Mouse (Mus musculus) neural tube, embryonic 10.5 days (tissue): Measurements from ENCODE around the gene Cd34.

Experiments
- DNase-seq: peaks from one replicate; pipeline ENCODE4 v3.0.0-alpha.2; 2017; ENCODE audit warnings: low spot score; ENCODE audit errors: extremely low spot score

Cd34 gene

DNA sequence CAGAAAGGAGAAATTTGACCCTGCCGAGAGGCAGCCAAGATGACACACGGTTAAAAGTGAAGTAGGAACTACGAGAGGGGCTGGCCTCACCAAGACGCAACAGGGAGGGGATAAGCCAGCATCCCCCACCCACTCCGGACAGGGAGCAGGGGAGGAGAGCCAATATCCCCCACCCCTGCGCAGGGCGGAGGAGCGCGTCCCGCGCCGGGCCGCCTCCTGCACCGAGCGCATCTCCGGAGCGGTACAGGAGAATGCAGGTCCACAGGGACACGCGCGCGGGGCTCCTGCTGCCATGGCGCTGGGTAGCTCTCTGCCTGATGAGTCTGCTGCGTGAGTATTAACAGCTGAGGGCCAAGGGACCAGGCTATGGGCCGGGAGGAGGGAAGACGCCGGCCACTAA lies at the start of gene Cd34:
Gene Cd34, plus strand, starts transcription at position 105 of the 400 bp plus-strand sequence.
- DNase-seq, result peak; percentile 44

DNA sequence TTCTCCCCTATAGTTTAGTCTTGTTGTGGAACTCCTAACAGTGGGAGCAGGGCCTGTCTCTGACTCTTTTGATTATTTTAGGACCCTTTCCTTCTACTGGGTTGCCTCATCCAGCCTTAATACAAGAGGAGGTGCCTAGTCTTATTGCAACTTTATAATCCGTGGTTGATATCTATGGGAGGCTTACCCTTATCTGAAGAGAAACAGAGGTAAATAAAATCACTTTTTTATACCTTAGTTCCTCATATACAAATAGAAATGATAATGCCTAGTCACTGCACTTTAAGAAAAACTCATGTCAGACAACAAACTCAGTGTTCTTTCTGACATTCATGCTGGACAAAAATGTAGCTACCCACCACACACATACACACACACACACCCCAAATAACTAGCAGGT lies 44.1 kb upstream of the Cd34 start:
- no peak for DNase-seq

DNA sequence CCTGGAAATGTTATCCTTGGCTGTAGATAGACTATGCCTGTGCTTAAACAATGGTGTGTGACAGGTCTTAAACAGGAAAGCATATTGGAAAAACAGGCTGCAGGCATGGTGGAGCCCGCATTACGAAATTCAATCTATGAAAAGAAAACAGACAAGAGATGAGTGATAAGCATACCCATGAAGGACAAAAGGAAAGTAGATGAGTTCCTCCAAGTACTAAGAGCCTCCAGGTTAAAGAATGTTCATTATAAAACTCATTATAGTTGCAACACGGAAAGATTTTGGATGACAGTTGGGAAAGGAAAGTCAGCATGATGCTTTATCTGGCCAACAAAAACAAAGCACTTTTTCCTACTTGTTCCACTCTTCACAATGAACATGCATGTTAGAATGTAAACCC lies 43.3 kb upstream of the Cd34 start:
- DNase-seq, result no peak

DNA sequence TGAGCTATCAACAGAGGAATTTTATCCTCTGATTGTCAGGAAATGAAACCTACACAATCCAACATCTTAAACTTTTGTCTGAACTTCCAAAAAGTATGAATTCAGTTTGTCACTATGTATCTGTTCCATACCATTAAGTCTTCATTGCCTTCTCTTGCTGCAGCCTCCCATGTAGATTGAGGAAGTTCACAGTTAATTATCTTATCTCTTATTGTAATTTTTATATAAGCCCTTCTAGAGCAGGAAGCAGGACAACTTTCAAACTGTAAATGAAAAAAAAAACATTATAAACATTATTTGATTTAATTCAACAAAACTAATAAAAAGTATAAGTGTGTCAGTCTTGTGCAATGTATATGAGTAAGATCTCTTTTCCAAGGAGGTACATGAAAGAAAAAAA lies 37.5 kb upstream of the Cd34 start:
- DNase-seq, result no peak

DNA sequence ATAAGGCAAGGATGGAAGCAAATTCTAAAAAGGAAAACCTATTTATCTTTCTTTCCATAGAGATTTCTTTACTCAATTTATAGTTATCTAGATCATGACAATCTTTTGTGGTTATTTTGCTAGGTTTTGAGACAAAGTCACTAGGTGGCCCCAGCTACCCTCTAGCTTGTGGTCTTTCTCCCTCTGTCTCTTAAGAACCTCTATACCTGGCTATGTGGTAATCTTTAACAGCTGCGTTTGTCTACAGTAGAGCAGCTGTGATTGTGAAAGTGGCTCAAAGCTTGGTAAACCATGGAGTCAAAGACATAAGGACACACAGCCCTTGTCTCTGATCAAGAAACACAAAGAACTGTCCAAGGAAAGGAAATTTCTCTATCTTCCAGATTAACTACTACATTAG lies 36.8 kb upstream of the Cd34 start:
- DNase-seq, result no peak

DNA sequence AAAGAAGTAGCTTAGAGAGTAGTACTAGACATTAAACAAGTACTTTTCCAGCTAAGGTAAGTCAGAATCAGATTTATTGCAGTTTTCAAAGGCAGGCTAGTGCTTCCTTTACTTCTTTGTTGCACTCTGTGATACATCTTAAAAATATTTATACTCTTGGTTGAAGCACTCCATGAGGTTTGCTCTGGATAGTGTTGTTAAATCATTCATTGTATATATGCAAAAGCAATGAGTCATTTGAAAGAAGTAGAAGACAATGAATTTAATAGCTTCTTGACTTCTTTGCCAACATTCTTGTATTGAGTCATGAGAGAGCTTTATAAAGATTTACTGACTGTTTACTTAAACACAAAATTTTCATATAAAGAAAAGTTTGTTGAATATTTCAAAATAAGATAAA lies 29.7 kb upstream of the Cd34 start:
- DNase-seq, result no peak

DNA sequence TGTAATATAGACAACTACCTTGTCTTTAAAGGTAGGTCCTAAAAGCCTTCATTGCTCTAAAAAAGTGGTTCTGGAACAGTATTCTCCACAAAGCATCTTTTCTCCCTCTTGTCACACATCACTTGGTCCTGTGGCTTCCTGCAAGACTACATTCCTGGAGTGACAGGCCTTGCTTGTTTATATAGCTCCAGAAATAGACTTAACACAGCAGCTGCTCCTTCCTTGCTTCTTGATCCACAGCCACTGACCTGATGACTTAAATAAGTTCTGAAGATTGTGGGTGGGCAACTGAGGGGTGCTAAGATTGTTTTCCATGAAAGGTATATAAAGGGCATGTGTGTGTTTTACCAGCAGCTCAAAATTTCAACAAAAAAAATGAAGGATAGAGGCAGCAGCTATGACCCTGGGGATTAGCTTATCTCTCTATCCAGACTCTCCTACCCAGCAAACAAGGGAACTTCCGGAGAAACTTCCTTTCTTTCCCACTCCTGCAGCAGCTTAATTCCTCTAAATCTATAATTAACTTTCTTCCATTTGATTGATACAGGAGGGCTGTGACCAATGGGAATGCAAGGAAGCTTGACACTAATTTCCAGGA lies 12.8 kb upstream of the Cd34 start:
- DNase-seq, result no peak

DNA sequence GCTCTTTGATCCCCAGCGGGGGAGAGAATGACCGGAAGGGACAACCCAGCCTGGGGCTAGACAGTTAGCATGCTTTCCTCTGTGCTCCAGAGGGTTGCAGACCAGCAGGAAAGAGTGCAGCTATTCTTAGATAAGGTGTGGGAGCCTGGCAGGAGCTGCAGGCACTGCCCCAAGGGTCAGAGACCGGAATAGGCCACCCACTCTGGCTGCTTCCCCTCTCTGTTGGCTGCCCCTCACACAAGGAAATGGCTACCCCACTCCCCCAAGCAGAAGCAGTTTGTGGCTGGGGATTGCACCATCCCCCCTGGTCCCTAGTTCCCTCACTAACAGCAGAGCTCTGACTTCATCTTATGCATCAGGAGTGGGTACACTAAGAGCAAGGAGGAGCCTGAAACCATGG lies 10.7 kb upstream of the Cd34 start:
- DNase-seq, result no peak

DNA sequence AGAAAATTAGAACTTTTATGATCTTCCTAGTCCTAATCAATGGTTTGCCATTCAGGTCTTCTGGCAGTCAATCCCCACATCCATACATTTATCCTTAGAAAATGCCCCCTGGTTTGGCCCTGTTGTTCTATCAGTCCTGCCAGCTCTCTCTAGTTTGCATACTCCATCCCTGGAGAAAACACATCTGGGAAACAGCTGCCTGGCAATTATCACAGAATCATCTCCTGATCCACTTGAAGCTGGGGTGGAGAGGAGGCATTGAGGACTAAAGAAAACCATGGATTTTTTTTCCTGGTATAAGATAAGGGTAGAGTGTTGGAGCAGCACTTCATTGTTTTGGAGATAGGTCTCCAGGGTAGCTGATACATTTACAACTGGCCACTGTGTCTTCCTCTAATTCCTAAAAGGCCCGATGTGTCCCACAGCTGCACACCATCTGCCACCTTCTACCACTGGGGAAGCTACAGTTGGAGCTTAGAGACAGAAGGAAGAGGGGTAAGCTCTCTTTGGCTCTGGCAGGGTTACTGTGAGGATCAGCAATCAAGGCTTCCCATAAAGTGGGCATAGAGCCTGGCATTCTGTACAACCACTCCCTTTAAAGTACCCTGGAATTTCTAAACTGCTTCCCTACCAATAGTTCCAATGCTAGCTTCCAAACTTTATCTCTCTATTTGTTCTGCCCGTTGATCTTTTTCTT lies 9.2 kb upstream of the Cd34 start:
- no peak for DNase-seq

DNA sequence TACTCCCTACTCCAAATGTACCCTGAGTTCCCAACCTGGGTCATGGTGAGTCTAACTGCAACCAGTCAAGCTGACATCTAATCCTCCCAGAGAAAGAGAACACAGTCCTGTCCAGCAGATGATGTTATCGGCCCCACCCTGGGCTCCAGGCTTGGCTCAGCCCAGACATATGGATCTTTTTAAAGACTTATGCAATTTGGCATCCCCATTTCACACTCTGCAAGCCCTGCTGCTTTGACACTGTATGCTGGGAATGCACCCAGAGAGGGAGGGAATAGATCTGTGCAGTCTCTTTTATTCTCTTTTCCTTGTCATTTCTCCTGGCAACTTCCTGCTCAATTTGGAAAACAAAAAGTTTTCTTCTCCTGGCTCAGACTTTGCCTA lies 8.7 kb upstream of the Cd34 start:
- DNase-seq, result no peak

DNA sequence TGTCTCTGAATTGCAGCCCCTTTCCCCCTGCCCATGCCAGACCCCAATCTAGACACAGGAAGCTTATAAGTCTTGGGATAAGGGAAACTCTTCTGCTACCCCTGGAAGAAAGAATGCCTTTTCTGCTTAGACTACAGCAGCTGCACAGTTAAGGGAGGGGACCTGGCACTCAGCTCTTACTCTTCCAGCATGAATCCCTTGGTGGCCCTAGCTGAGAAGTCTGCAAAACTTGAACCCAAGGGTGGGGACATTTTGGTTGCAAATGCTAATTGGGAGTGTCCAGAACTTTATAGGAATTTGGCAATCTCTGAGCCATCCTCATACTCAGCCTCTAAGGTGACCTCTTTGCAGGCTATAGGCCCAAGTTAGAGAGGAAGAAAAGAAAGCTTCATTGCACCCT lies 7.9 kb upstream of the Cd34 start:
- DNase-seq, result no peak

DNA sequence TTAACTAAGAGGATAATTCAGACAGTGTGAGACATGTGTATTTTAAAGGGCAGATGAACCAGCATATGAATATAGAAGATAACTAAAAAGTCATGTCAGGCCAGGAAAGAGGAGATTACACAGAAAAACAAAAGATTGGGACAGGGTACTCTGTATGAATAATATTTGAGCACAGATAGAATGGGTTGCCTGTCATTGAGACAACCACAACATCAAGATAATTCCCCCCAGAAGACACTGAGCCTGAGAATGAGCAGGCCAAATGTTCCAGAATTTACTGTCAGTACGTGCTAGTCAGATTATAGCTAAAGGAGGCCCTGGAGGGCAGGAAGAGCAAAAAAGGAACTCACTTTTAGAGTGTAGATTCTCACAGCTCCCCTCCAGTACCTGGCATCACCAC lies 3.3 kb upstream of the Cd34 start:
- DNase-seq, result no peak

DNA sequence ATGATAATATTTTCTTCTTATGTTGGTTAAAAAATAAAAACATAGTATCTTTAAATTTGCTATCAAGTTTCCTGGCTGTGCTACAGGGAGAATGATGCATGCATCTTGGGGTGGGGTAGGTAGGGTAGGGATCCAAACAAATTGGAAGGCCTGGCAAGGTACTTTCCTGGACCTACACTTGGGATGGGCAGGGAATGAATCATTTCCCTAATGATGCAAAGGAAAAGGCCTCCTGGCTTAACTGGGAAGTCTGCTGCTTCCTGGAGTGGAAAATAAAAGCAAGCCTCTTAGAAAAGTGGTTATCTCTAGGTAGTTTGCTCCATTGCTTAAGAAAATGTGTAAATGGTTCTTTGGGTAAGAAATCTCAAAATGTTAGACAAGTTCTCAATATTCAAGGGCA lies 2.9 kb downstream of the Cd34 start:
- DNase-seq, result no peak

DNA sequence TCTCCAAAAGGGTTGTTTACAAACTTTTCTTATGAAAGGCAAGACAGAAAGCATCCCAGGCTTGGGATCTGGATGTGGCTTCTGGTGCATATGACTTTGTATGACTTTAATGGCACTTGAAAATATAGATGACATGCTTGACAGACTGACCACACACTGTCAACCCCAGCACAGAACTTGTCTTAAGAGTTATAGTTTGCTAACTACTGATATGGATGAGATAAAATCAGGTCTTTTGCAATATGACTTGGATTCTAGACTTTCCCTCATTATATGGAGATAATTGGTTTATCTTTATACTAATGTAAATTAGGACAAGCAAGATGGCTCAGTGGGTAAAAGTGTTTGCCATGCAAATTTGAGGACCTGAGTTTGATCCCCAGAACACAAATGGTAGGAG lies 4.3 kb downstream of the Cd34 start:
- no peak for DNase-seq

DNA sequence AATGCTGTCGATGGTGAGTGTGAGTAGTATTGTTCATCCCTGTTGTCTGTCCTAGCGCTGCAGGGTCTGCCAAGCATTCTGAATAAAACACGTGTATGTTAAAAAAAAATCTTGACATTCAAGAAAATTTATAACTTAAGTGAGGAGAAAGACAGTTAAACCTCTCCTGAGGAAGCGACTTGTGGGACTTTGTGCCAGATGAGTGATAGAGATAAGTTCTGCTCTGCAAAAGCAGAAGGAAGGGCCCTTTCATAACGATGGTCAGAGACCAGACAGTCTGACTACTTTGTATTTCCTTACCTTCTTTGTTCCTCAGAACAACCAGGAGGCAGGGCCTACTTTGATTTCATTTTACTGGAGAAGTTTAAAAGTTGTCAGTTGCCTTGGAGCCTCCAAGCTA lies 4.9 kb downstream of the Cd34 start:
- DNase-seq, result no peak

DNA sequence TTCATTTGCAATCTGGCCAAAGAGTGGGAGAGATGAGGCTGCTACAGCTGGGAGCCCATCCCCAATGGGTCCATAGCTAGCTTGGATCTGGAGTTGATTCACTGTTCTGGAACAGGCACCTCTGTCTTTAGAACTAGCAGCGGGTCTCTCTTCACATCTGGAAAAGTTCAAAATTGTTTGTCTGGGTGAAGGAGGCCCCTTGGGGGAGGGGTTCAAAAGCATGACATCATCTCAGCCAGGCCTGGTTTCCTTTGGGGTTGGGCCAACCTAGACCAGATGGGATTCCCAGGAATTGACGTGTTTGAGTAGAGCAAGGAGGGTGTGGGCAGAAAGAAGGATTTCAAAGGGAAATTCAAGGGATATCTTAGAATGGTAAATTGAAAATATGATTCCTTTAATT lies 6.8 kb downstream of the Cd34 start:
- no peak for DNase-seq

DNA sequence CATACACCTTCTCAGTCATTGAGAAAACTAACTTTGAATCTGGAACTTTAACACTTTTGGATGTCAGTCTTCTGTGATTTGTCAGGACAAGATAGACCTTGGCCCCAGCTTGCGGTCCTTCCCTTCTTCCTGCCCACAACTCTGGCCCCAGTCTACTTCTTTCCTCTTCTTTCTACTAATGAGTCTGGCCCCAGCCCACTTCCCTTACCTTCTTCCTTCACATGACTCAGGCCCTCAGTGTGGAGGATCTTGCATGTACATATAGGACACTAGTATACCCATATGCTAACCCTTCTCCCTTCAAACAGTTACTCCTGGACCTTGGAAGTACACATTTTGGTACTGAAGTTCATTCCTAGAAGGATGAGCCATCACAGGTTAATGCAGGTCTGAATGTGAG lies 7.8 kb downstream of the Cd34 start:
- no peak for DNase-seq

DNA sequence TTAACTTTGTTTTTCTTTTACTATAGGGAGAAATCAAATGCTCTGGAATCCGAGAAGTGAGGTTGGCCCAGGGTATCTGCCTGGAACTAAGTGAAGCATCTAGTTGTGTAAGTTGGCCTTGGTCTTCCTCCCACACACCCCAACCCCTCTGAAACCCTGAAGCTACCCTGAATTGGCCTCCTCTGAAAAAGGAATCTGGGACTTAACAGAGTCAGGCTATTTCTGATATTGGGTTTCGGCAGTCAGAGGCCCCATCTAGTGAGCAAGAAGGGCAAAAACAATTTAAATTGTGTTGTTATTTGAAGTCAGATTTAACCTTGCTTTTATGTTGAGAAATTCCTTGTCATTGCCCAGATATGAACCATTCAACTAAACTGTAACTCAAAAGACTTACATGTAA lies 12.3 kb downstream of the Cd34 start:
- DNase-seq, result no peak

DNA sequence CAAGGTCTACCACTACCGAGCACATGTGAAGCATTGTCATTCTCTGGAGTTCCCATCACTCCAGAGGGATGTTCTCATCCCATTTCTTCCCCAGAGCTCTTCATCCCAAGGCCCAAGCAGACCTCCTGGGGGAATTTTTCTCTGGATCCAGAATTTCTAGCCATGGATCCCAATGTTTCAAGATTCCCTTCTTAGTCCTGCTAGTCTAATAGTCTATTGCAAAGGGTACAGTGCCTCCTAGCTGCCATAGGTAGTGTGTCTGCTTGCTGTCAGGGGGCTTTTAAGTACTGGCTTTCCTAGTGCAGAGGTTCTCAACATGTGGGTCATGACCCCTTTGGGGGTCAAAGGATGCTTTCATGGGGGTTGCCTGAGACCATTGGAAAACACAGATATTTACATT lies 14.3 kb downstream of the Cd34 start:
- no peak for DNase-seq

DNA sequence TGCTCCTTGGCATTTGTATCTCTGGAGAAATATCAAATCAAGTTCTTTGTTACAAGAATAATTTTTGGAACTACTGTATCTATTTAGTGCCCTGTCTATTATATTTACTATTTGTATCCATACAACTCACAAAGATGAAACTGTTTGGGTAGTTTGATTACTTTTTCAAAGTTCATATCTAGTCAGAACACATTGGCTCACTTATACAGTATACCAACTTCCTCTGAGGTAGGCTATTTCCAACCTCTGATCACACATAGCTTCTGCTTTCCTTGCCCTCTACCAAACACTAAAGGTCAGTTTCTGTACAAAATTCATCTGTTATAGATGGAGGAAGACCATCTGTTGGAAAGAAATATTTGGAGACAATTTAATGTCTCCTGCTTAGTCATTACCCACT lies 16.1 kb downstream of the Cd34 start:
- DNase-seq, result no peak

DNA sequence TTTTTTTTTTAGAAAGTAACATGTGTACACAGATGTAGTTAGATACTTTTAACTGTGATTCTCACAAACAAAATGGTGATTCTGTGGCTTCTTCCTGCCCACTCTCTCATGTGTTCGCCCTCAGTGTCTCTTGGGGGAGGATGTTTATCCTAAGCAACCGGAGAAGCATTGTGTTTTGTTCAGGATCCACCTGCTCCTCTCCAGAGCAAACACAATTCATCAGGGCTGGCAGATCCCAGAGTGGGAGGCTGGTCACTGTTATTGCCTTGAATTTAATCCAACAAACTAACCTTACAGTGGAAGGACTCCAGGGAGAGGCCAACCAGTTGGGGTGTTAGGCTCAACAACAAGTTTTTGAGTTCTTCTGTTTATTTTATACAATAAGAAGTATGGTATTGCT lies 17.1 kb downstream of the Cd34 start:
- DNase-seq, result no peak

DNA sequence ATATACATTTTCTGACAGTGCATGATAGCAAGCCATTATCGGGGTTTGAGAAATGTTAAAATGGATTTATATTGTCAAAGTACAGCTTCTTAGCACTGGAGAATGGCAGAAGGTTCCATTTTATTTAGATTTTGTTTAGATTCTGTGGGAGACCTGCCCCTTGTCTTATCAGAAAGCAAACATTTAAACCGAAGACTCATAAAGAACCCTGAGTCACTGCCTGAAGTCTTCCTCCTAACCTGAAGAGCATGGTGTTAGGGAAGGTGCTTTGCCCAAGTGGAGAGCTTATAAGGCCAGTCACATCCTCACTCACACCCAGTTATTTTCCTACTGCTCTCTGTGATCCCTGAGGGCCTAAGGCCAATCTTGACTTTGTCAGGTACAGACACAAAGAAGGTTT lies 18.4 kb downstream of the Cd34 start:
- DNase-seq, result no peak

DNA sequence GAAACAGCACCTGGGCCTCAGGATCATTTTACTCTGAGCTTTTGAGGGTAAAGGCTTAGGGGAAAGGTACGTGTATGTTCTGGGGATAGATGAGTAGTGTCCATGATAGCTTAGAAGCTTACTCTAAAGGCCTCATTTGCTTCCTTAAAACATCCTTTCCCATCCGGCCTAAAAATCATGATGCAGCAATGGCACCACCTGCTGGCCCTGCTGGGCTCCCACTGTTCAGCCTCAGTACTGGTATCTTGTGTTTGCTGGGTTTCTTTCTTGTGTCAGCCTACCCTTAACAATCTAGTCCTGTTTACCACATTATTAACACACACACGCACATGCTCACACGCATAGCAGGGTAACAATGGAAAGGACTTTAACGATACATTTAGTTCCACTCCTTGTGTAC lies 23.6 kb downstream of the Cd34 start:
- DNase-seq, result peak; percentile 58

DNA sequence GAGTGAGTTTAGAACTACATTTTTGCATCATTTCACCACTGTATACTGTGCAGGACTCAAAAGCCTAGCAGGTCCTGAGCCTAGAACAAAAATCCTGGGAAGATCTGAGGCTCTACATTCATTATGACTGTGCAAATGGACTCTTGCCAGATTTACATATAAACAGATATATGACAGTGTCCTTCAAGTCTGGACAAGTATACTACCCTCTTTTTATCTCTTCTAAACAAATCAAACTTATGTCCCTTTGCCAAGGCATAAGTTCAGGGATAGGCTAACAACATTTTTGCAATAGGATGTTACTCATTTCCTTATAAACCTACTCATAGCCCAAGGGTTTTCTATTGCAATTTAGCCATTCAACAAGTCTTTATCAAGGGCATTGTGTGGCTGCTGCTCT lies 24.1 kb downstream of the Cd34 start:
- DNase-seq, result no peak
